Mouse (Mus musculus): ENCODE data around the gene Rasd2. TPM values are rescaled to one million over a fixed set of nuclear protein-coding genes. Genes with fewer than 3 reads are reported as not detected.

The Rasd2 gene
- total RNA-seq, 2 experiments from 2014 or later = 40.0 to 45.0 TPM

DNA sequence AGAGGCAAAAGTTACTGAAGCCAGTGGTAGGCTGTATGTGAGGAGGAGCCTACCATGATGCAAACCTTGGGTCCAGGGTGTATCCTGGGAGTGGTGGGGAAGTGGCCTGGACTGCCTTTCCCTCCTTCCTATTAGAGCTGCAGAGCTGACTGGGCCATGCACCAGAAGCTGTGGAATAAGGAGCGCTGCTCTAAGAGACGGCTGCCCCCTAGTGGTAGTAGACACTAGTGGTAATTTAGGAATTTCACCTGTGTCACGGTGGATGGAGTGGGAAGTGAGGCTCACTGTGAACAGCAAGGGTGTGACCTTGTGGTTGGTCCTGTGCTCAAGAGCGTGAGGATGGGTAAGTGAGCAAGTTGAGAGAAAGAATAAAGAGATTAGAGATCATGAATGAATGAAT lies 4.2 kb downstream of the Rasd2 start:
- peak in 1 of 2 experiments; percentile 80 for DNase-seq (ENCODE audit: low spot score in 2 of 2)

DNA sequence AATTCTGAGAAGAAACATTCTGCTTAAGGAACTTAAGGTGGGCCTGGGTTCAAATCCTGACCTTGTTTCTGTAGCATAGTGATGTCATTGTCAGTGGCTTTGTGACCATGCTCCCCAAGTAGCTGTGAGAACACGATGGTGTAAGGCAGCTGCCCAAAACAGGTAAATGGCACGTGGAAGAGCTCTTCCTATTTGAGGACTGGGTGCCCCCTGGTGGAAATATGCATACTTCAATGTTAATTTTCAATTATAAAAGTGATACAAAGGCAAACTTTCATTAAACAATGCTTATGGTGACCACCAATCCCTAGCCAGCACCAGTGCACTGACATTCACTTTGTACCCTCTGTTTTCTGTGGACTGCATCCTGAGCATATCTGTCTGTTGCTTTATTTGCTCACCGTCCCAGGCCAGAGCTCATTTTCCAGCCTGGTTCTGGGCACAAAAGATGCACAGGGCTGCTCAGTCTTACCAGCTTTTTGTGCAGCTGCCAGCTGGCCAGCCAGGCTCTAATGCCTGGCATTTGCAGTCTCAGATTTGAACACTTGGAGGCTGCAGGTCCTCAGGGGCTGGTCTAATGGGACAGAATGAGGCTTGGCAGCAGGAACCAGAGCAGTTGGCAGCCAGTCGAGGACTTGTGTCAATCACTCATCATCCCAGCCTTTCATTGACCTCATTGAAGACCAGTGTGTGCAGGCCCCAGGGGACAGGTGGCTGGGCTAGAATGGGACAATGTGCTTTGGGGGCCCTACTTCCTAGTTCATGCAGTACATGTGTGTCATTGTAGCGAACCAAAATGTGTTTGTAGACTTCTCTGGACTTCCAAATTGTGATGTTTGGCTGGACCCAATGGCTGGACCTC lies 6.4 kb downstream of the Rasd2 start:
- DNase-seq (ENCODE audit: low spot score in 2 of 2) = peak in 1 of 2 experiments; percentile 76

DNA sequence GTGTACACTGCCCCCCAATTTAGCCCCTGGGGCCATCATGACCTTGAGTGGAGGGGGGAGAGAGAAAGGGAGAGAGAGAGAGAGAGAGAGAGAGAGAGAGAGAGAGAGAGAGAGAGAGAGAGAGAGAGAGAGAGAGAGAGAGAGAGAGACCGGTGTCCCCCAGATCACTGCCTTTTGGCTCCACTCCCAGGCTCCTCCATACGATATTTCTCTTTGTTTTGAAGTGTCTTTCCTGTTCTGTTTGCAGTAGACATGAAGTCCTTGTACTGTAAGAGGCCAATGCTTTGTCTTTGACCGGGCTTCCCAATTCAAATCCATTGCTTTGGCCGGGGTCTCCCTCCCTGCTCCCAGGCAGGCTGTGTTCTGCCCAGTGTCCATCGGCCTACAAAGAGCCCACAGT lies 8.9 kb downstream of the Rasd2 start:
- no peak for DNase-seq (ENCODE audit: low spot score in 2 of 2)

DNA sequence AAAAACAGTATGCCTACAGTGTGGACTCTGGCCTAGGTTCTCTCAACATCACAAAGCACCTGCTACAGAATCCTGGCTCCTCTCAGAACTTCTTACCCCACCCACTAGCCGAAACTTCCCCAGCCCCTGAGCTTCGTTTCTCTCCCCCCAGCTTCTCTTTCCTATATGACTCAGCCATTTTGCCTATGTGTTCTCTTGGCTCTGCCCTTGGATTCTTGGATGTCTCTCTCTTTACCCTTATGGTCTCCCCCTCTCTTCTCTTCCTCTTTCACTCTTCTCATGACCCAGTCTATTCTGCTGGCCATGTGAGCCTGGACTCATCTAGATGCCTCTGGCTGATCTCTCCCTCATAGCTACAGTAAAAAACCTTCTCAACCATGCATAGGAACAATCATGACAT lies 13.0 kb downstream of the Rasd2 start:
- DNase-seq (ENCODE audit: low spot score in 2 of 2) = no peak

DNA sequence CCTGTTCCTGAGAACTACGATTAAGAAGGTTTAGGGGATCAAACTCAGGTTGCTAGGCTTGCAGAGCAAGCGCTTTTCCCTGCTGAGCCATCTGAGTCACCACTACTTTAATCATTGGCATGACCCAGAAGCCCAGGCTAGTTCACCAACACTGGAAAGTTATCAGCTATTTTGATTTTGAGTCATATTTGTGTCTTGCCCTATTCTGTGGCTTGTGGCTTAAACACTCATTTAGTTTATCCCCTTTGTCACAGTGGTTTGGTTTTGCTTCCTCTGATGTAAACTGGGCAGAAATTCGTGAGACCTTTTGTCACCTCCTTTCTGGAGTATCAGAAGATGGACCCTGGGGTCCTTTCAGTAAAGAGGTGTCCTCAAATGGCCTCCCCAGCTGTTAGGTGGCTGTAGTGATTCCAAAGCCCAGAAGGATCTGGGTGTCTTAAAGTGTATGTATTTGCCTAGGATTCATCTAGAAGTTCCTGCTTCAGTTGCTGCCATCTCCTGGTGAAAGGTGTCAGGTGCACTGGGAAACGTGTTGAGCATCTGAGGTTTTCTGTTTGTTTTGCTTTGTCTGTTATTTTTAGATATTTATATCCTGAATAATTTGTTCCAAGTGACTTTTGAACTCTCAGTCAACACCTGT lies 20.3 kb downstream of the Rasd2 start:
- peak in 1 of 2 experiments; percentile 34 for DNase-seq (ENCODE audit: low spot score in 2 of 2)

DNA sequence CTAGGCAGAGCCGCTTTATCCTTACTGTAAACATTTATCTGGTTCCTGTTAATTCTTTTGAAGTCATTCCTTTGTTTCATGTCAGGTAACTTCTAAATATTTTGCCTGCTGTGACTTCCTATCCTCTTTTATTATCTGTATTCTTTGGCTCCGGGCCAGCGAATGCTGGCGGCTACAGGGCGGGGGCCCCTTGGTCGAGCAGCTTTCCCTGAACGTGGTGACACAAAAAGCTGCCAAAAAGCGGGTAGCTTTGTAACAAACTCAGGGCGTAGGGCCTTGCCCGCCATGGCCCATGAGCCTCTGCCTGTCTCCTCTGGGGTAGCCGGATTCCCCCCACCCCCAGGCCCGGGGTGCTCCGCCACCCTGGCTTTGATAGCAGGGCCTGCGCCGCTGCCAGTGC lies 33.6 kb downstream of the Rasd2 start:
- no peak for DNase-seq (ENCODE audit: low spot score in 2 of 2)

DNA sequence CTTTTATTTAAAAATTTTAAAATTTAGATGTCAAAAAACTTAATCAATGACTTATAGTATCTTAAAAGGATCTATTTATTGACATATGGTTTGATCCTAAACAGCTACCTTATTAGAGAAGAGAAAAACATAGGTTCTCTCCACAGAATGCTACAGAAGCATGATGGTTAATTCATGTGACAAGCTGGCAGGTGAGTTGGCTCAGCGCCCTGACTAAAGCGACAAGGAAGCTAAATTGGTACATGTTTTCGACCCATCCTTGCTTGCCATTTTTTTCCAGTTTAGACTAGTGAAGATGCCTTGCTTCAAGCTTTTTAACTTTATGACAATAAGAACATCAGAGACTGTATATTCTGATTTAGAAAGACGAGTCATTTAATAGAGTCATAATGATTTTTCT lies 35.4 kb downstream of the Rasd2 start:
- no peak for DNase-seq (ENCODE audit: low spot score in 2 of 2)

DNA sequence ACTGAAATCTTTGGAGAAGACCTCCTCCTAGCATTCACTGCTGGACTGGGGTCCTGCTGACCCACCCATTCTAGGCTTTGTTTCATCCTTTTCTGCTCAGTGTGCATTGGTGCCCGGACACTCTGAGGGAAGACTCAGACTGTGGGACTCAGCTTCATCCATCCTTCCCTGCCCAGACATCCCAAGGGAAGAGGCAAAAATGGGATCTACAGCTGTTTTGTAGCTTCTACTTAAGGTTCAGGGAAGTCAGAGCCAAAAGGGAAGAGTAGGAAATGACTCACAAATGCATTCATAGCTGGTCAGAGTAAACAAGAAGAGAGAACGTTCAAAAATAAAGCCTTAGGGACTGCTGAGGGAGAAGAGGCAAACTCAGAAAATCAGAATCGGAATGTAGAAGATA lies 40.3 kb downstream of the Rasd2 start:
- no peak for DNase-seq (ENCODE audit: low spot score in 2 of 2)

DNA sequence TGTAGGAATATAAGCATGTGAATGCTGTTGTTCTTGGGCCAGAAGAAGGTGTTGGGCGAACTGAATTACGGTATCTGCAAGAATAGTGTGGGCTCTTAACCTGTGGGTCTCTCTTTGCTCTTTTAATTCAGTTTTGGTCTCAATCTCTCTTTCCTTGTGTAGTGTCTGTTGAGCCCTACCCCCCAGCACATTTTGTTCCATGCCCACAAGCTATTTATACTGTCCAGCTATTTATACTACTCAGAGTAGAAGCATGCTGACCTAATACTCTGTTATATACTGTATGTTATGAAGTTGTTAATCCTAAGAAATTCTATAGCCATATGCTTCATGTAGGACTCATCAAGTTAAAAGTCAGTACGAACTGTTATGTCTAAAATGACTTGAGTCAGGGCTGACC lies 41.9 kb downstream of the Rasd2 start:
- DNase-seq (ENCODE audit: low spot score in 2 of 2) = no peak

DNA sequence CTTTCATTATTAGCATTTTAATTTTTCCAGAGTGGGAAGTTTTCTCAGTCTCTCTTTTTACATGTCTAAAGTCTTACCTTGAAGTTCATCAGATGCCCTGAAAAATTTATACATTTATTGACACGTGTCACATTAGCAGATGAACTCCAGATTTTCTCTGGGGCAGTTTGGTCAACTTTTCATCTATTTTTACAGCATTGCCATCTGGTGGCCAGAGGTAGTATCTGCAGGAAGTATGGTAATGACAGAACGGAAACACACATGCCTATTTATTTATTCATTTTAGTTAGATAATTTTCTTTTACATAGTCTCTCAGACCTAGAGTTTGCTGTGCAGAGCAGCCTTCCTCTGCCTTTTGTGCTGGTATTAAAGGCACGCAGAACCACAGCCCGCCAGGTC lies 58.4 kb downstream of the Rasd2 start:
- DNase-seq (ENCODE audit: low spot score in 2 of 2) = peak in 1 of 2 experiments; percentile 31

Other genes with a start within 250 kb of the Rasd2 start
- gene Hmgxb4, start 220.6 kb upstream of the Rasd2 start, total RNA-seq (2021) = 10 to 100 TPM; 26.4 to 27.9 TPM
- 10 to 100 TPM; 33.3 to 35.6 TPM for gene Tom1, start 180.2 kb upstream of the Rasd2 start, total RNA-seq (2021)
- 1 to 10 TPM; 5.0 to 6.0 TPM for gene Hmox1, start 120.3 kb upstream of the Rasd2 start, total RNA-seq (2021)
- gene Mcm5, start 104.4 kb upstream of the Rasd2 start, total RNA-seq (2021) = 1 to 10 TPM; 7.2 to 7.6 TPM
- gene Gm10358, start 192.6 kb downstream of the Rasd2 start, total RNA-seq (2021) = under 1 TPM in 1 of 2 experiments, not detected in 1; 0.39 TPM
- gene Iqcm, start 234.8 kb downstream of the Rasd2 start, total RNA-seq (2021) = under 1 TPM; 0.36 to 0.39 TPM

Measured in layer of hippocampus, postnatal 14 days (tissue).